Mouse (Mus musculus): ENCODE data around the gene Plce1. TPM values are rescaled to one million over a fixed set of nuclear protein-coding genes. Genes with fewer than 3 reads are reported as not detected.

Gene Plce1
- polyA plus RNA-seq, 1 experiment from 2014 or later: 11.2 TPM

GRCm38 (mm10) chr19:38482406-38483181, 1.7 kb downstream of the Plce1 start:
- Histone ChIP-seq H3K4me1 (ENCODE audit: control insufficient read depth, insufficient read depth, low read length) (peaks cover 42% of the 10 kb centered on the region), H3K27ac (ENCODE audit: low read depth, low read length) (no peak overlapping the region), H3K4me2 (ENCODE audit: low read depth) (peak overlapping the region; percentile 92), H3K36me3 (ENCODE audit: control insufficient read depth, insufficient read depth, low read length) (no peaks in the 10 kb centered on the region), H3K9ac (ENCODE audit: low read length) (peak overlapping the region; percentile 35), H3K9me3 (ENCODE audit: control insufficient read depth, low read length) (no peaks in the 10 kb centered on the region), H3K4me3 (ENCODE audit: low read depth, low read length) (peak overlapping the region; percentile 79), H3K27me3 (ENCODE audit: control insufficient read depth, insufficient read depth, low read length) (no peaks in the 10 kb centered on the region)
- ATAC-seq (ENCODE audit: insufficient read depth, low FRiP score, low TSS enrichment) (no peak), DNase-seq (ENCODE audit: low spot score) (no peak)
- 22% methylated on average over 19 of the region's 19 CpGs for WGBS

- H3K9ac ChIP-seq (ENCODE audit: low read length): peak overlapping the region; percentile 18; the same call in 1 of the 2 replicates
- DNase-seq (ENCODE audit: low spot score) (no peak), ATAC-seq (ENCODE audit: insufficient read depth, low FRiP score, low TSS enrichment) (no peak)
- peak overlapping the region; percentile 19; the same call in 1 of the 2 replicates for H3K4me2 ChIP-seq (ENCODE audit: low read depth)
- H3K9me3 ChIP-seq (ENCODE audit: control insufficient read depth, low read length): no peaks in the 10 kb centered on the region
- H3K4me1 ChIP-seq (ENCODE audit: control insufficient read depth, insufficient read depth, low read length): peaks cover 28% of the 10 kb centered on the region
- H3K36me3 ChIP-seq (ENCODE audit: control insufficient read depth, insufficient read depth, low read length): no peaks in the 10 kb centered on the region
- no peak overlapping the region for H3K4me3 ChIP-seq (ENCODE audit: low read depth, low read length)
- no peak overlapping the region for H3K27ac ChIP-seq (ENCODE audit: low read depth, low read length)
- WGBS: 18% methylated on average over 11 of the region's 11 CpGs
- H3K27me3 ChIP-seq (ENCODE audit: control insufficient read depth, insufficient read depth, low read length): no peaks in the 10 kb centered on the region
These were observed 5.1 kb downstream of the Plce1 start for GRCm38 (mm10) chr19:38485779-38486555.

DNA sequence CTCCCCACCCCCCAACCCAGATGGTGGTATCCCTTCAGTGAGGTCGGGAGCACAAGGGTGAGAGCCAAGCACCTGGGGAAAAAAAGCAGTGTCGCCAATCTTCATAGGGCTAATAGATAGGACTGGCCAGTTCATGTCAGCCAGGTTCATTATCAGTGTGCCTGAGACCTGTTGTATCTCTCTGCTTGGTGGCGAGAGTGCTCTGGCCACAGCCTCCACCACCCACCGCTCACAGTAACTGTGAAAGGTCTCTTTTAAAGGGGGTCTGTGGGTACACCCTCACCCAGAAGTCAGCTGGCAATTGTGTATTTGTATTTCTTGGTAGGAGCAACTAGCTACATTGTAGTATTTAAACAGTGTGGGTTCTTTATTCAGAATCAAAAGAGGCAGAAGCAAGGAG, 6.6 kb downstream of the Plce1 start:
- Histone ChIP-seq H3K4me1 (ENCODE audit: control insufficient read depth, insufficient read depth, low read length) (peaks cover 25% of the 10 kb centered on the region), H3K9me3 (ENCODE audit: control insufficient read depth, low read length) (no peaks in the 10 kb centered on the region), H3K27ac (ENCODE audit: low read depth, low read length) (0 out of 2 replicates have a peak overlapping the region, but pooled peaks have one; percentile 1), H3K36me3 (ENCODE audit: control insufficient read depth, insufficient read depth, low read length) (no peaks in the 10 kb centered on the region), H3K4me3 (ENCODE audit: low read depth, low read length) (no peak overlapping the region), H3K27me3 (ENCODE audit: control insufficient read depth, insufficient read depth, low read length) (no peaks in the 10 kb centered on the region), H3K9ac (ENCODE audit: low read length) (no peak overlapping the region), H3K4me2 (ENCODE audit: low read depth) (no peak overlapping the region)
- 41% methylated on average over 4 of the region's 4 CpGs for WGBS
- peak; percentile 68; the same call in 1 of the 2 replicates for ATAC-seq (ENCODE audit: insufficient read depth, low FRiP score, low TSS enrichment)
- no peak for DNase-seq (ENCODE audit: low spot score)

DNA sequence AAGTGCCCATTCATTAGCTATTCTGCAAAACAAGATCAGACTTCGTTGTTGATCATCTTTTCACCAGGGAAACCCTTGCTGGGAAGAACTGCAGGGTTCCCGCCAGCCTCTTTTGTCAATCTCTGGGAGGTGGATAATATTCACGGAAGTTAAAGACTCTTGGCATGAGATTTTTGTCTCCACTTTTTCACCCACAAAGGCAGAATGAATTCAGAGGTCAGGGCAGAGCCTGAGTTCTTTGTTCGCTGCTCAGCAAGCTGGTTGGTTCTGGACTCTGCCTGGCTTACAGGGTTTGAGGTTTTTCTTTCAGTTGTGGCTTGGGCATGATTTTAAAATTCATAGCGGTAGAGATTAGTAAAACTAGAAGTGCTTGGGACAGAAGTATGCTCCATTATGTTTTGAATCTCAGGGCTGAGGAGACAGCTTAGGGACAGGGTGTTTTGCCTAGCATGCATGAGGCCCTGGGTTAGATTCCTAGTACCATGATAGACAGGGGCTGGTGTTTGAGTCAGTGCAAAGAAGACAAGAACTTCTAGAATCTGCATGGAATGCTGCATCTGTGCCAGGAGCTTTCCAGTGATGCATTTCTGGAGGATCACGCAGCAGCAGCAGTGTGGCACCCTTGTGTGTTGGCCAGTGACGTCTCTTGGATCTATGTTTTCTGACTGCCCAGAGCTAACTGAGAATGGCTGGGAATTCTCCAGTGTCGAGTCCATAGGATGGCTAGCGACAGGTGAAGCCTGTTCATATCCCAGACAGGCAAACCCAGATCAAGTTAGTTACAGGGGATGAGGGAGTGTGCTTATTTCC, 7.4 kb downstream of the Plce1 start:
- Histone ChIP-seq H3K4me2 (ENCODE audit: low read depth) (no peak overlapping the region), H3K36me3 (ENCODE audit: control insufficient read depth, insufficient read depth, low read length) (no peaks in the 10 kb centered on the region), H3K4me1 (ENCODE audit: control insufficient read depth, insufficient read depth, low read length) (peaks cover 25% of the 10 kb centered on the region), H3K27me3 (ENCODE audit: control insufficient read depth, insufficient read depth, low read length) (no peaks in the 10 kb centered on the region), H3K27ac (ENCODE audit: low read depth, low read length) (peak overlapping the region; percentile 84), H3K9ac (ENCODE audit: low read length) (0 out of 2 replicates have a peak overlapping the region, but pooled peaks have one; percentile 18), H3K9me3 (ENCODE audit: control insufficient read depth, low read length) (no peaks in the 10 kb centered on the region), H3K4me3 (ENCODE audit: low read depth, low read length) (no peak overlapping the region)
- DNase-seq (ENCODE audit: low spot score) (no peak), ATAC-seq (ENCODE audit: insufficient read depth, low FRiP score, low TSS enrichment) (peak; percentile 48)
- 48% methylated on average over 9 of the region's 9 CpGs for WGBS

DNA sequence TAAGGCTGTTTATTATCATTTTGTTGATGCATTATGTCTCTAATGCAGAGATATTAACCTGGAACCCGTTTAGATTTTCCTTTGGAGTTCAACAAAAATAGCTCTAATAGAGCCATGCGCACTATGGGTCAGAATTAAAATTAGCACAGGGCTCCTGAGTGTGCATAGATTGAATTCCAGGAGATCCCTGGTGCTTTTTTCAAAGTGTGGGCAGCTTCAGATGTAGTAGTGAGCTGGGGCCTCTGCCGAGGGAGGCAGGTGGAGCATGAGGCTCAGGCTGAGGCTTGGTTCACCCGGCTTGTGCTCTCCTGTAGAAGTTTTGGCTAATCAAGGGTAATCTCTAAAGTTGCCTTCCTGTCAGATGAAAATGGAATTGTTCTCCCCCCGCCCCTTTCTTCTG, 17.3 kb downstream of the Plce1 start:
- Histone ChIP-seq H3K36me3 (ENCODE audit: control insufficient read depth, insufficient read depth, low read length) (no peaks in the 10 kb centered on the region), H3K4me1 (ENCODE audit: control insufficient read depth, insufficient read depth, low read length) (no peaks in the 10 kb centered on the region), H3K27me3 (ENCODE audit: control insufficient read depth, insufficient read depth, low read length) (no peaks in the 10 kb centered on the region), H3K9ac (ENCODE audit: low read length) (no peak overlapping the region), H3K4me2 (ENCODE audit: low read depth) (no peak overlapping the region), H3K4me3 (ENCODE audit: low read depth, low read length) (no peak overlapping the region), H3K9me3 (ENCODE audit: control insufficient read depth, low read length) (no peaks in the 10 kb centered on the region), H3K27ac (ENCODE audit: low read depth, low read length) (no peak overlapping the region)
- no peak for ATAC-seq (ENCODE audit: insufficient read depth, low FRiP score, low TSS enrichment)
- 85% methylated on average over 5 of the region's 5 CpGs for WGBS
- DNase-seq (ENCODE audit: low spot score): no peak

DNA sequence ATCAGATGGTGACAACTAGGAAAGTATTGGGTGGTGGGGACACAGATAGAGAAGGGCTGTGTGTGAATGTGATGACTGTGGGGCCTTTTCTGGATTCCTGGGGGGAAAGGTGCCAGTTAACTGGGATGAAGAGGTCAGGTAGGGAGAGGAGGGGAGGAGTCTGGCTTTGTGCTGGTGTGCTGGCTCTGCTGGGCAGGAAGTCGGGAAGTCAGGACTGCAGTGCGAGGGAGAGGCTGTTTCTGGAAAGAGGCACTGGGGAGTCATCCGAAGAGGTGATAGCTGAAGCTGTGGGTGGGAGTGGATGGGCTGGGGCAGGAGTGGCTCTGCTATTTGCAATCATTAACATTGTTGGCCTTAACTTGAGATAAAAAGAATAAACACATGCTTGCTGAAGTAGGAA, 23.7 kb downstream of the Plce1 start:
- Histone ChIP-seq H3K27ac (ENCODE audit: low read depth, low read length) (no peak overlapping the region), H3K36me3 (ENCODE audit: control insufficient read depth, insufficient read depth, low read length) (no peaks in the 10 kb centered on the region), H3K4me3 (ENCODE audit: low read depth, low read length) (no peak overlapping the region), H3K9ac (ENCODE audit: low read length) (no peak overlapping the region), H3K4me2 (ENCODE audit: low read depth) (no peak overlapping the region), H3K9me3 (ENCODE audit: control insufficient read depth, low read length) (no peaks in the 10 kb centered on the region), H3K4me1 (ENCODE audit: control insufficient read depth, insufficient read depth, low read length) (0 out of 2 replicates have a peak, but pooled peaks cover 3% of the 10 kb centered on the region), H3K27me3 (ENCODE audit: control insufficient read depth, insufficient read depth, low read length) (no peaks in the 10 kb centered on the region)
- 52% methylated on average over 3 of the region's 3 CpGs for WGBS
- DNase-seq (ENCODE audit: low spot score) (no peak), ATAC-seq (ENCODE audit: insufficient read depth, low FRiP score, low TSS enrichment) (no peak)

DNA sequence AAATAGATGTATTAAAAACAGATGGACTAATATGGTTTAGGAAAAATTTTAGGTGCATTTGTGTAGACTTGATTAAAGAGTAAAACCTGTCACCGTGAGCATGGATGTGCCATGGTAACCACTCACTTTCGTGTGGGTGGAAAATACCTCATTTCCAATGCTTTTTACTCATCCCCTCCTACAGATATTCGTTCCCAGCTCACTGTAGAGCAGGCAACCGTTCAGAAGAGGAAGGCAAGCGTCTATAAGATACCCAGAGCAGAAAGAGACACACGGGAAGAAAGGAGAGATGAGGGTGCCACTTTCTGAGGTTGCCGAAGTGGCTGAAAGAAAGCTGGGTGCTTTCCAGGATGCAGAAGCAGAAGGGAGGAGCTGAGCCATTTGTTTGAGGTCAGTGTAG, 25.2 kb downstream of the Plce1 start:
- no peak for ATAC-seq (ENCODE audit: insufficient read depth, low FRiP score, low TSS enrichment)
- 92% methylated on average over 7 of the region's 7 CpGs for WGBS

DNA sequence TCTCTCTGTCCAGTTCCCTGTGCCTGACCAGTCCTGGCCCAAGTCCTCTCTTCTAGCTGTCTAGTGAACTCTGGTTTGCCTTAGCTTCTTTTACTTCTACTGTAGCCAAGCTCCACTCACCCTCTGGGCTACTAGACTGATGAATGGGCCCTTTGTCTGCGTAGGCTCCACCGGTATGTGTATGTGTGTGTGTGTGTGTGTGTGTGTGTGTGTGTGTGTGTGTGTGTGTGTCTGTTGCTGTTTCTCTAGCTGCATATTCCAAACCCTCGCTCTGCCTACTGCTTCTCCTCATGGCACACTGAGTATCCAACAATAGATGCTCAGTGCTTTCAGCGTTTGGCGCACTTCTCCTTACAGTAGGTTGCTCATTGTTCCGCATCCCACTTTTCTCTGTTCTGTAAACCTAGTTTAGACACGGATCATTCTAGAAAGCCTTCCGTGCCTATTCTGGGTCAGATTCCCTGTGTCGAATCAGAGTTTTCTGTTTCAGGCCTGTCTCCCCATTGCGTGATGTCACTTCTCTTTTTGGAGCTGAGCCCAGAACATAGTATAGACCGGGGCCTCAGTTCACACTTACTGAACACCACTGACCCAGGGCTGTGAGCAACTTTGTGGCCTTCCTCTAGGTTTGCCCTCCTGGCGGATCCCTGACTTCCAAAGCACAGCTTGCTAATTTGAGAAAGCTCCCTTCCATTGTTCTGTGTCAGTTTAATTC, 26.5 kb downstream of the Plce1 start:
- H3K4me3 ChIP-seq (ENCODE audit: low read depth, low read length): no peak overlapping the region
- H3K4me2 ChIP-seq (ENCODE audit: low read depth): no peak overlapping the region
- no peaks in the 10 kb centered on the region for H3K9me3 ChIP-seq (ENCODE audit: control insufficient read depth, low read length)
- ATAC-seq (ENCODE audit: insufficient read depth, low FRiP score, low TSS enrichment) (no peak), DNase-seq (ENCODE audit: low spot score) (peak; percentile 44)
- H3K27me3 ChIP-seq (ENCODE audit: control insufficient read depth, insufficient read depth, low read length): no peaks in the 10 kb centered on the region
- H3K27ac ChIP-seq (ENCODE audit: low read depth, low read length): no peak overlapping the region
- no peaks in the 10 kb centered on the region for H3K36me3 ChIP-seq (ENCODE audit: control insufficient read depth, insufficient read depth, low read length)
- H3K9ac ChIP-seq (ENCODE audit: low read length): no peak overlapping the region
- WGBS: 73% methylated on average over 12 of the region's 12 CpGs
- 0 out of 2 replicates have a peak, but pooled peaks cover 3% of the 10 kb centered on the region for H3K4me1 ChIP-seq (ENCODE audit: control insufficient read depth, insufficient read depth, low read length)

More for the DNA sequence above, 25.2 kb downstream of the Plce1 start:
- Histone ChIP-seq H3K36me3 (ENCODE audit: control insufficient read depth, insufficient read depth, low read length) (no peaks in the 10 kb centered on the region), H3K9me3 (ENCODE audit: control insufficient read depth, low read length) (no peaks in the 10 kb centered on the region), H3K9ac (ENCODE audit: low read length) (no peak overlapping the region), H3K27ac (ENCODE audit: low read depth, low read length) (no peak overlapping the region), H3K4me1 (ENCODE audit: control insufficient read depth, insufficient read depth, low read length) (0 out of 2 replicates have a peak, but pooled peaks cover 3% of the 10 kb centered on the region), H3K4me2 (ENCODE audit: low read depth) (no peak overlapping the region), H3K27me3 (ENCODE audit: control insufficient read depth, insufficient read depth, low read length) (no peaks in the 10 kb centered on the region), H3K4me3 (ENCODE audit: low read depth, low read length) (no peak overlapping the region)
- DNase-seq (ENCODE audit: low spot score): no peak

All from neural tube, embryonic 11.5 days (tissue).